Mouse (Mus musculus) neural tube, embryonic 11.5 days (tissue): ENCODE measurements around the gene Dnajc6. TPM values are rescaled to one million over a fixed set of nuclear protein-coding genes. Genes with fewer than 3 reads are reported as not detected.

Experiments
- ATAC-seq: fragments of 200-750 bp; cut with Nextera tagmentation; 2 replicates; pipeline ENCODE4 v1.8.0; 2017; ENCODE audit warnings: moderate number of reproducible peaks, mild to moderate bottlenecking, moderate TSS enrichment, moderate library complexity; ENCODE audit not compliant: insufficient read depth, low FRiP score, low TSS enrichment
- DNase-seq: peaks from one replicate; pipeline ENCODE4 v3.0.0-alpha.2; 2015; ENCODE audit warnings: low spot score
- H3K27ac ChIP-seq: fragments of 300-500 bp; sonication (generic); 2 replicates; pipeline ENCODE4 v1.5.1; 2014; ENCODE audit warnings: low read depth, mild to moderate bottlenecking, low read length
- H3K27me3 ChIP-seq: fragments of 300-500 bp; sonication (generic); 2 replicates; pipeline ENCODE4 v1.6.1; 2014; ENCODE audit warnings: mild to moderate bottlenecking, low read length, mixed read lengths; ENCODE audit not compliant: control insufficient read depth, insufficient read depth
- H3K36me3 ChIP-seq: fragments of 300-500 bp; sonication (generic); 2 replicates; pipeline ENCODE4 v1.6.1; 2014; ENCODE audit warnings: mild to moderate bottlenecking, low read length, moderate library complexity, mixed read lengths; ENCODE audit not compliant: control insufficient read depth, insufficient read depth
- H3K4me1 ChIP-seq: fragments of 300-500 bp; sonication (generic); 2 replicates; pipeline ENCODE4 v1.6.1; 2014; ENCODE audit warnings: low read length, mixed read lengths; ENCODE audit not compliant: control insufficient read depth, insufficient read depth
- H3K4me2 ChIP-seq: fragments of 300-500 bp; sonication (generic); 2 replicates; pipeline ENCODE4 v1.6.1; 2014; ENCODE audit warnings: low read depth, mild to moderate bottlenecking, moderate library complexity
- H3K4me3 ChIP-seq: fragments of 300-500 bp; sonication (generic); 2 replicates; pipeline ENCODE4 v1.5.1; 2014; ENCODE audit warnings: low read depth, low read length
- H3K9ac ChIP-seq: fragments of 300-500 bp; sonication (generic); 2 replicates; pipeline ENCODE4 v1.6.1; 2014; ENCODE audit warnings: mild to moderate bottlenecking, low read length
- H3K9me3 ChIP-seq: fragments of 300-500 bp; sonication (generic); 2 replicates; pipeline ENCODE4 v1.6.1; 2016; ENCODE audit warnings: low read length; ENCODE audit not compliant: control insufficient read depth
- WGBS: fragments of 180-500 bp; shearing (Covaris S2); extraction: QIAGEN DNeasy Blood & Tissue Kit; methylation state at CpG from one replicate; pipeline ENCODE4 v1.1.7; 2014; 5-methylcytosine and 5-hydroxymethylcytosine counted together
- polyA plus RNA-seq: library from polyadenylated mRNA; unstranded; fragments of >200 nt; fragmentation: Nextera tagmentation; extraction: Ambion mirVana; gene quantifications from 2 replicates; pipeline ENCODE4 v1.2.1, GENCODE M21; 2014

Gene Dnajc6
- polyA plus RNA-seq, 1 experiment from 2014 or later, result 9.7 TPM

GRCm38 (mm10) chr4:101684821-101685220 lies 188.4 kb downstream of the Dnajc6 start:
- DNase-seq (no peak), ATAC-seq (no peak)
- H3K9ac ChIP-seq, result no peak overlapping the region
- no peak overlapping the region for H3K27ac ChIP-seq
- H3K9me3 ChIP-seq, result no peaks in the 10 kb centered on the region
- H3K27me3 ChIP-seq, result no peaks in the 10 kb centered on the region
- H3K4me1 ChIP-seq, result no peaks in the 10 kb centered on the region
- no peak overlapping the region for H3K4me2 ChIP-seq
- no peaks in the 10 kb centered on the region for H3K36me3 ChIP-seq
- no peak overlapping the region for H3K4me3 ChIP-seq
- 93% methylated on average over 3 of the region's 3 CpGs for WGBS

- Histone ChIP-seq H3K4me2 (no peak overlapping the region), H3K27ac (no peak overlapping the region), H3K36me3 (no peaks in the 10 kb centered on the region), H3K9ac (no peak overlapping the region), H3K27me3 (no peaks in the 10 kb centered on the region), H3K4me1 (no peaks in the 10 kb centered on the region), H3K4me3 (no peak overlapping the region), H3K9me3 (no peaks in the 10 kb centered on the region)
- 82% methylated on average over 13 of the region's 13 CpGs for WGBS
- ATAC-seq, result no peak
- no peak for DNase-seq
These were observed 189.9 kb downstream of the Dnajc6 start for GRCm38 (mm10) chr4:101686227-101686810.

GRCm38 (mm10) chr4:101689241-101689640 lies 192.8 kb downstream of the Dnajc6 start:
- Histone ChIP-seq H3K27ac (no peak overlapping the region), H3K9me3 (no peaks in the 10 kb centered on the region), H3K4me2 (no peak overlapping the region), H3K9ac (no peak overlapping the region), H3K27me3 (no peaks in the 10 kb centered on the region), H3K4me3 (no peak overlapping the region), H3K36me3 (no peaks in the 10 kb centered on the region), H3K4me1 (no peaks in the 10 kb centered on the region)
- no peak for DNase-seq
- WGBS, result 92% methylated on average over 4 of the region's 4 CpGs
- no peak for ATAC-seq

GRCm38 (mm10) chr4:101689645-101690044 lies 193.2 kb downstream of the Dnajc6 start:
- H3K4me3 ChIP-seq, result no peak overlapping the region
- no peak overlapping the region for H3K27ac ChIP-seq
- WGBS, result 87% methylated on average over 5 of the region's 5 CpGs

More at GRCm38 (mm10) chr4:101689645-101690044, 193.2 kb downstream of the Dnajc6 start:
- no peak overlapping the region for H3K4me2 ChIP-seq
- no peak overlapping the region for H3K9ac ChIP-seq
- no peaks in the 10 kb centered on the region for H3K9me3 ChIP-seq
- H3K36me3 ChIP-seq, result no peaks in the 10 kb centered on the region
- ATAC-seq (no peak), DNase-seq (no peak)
- H3K27me3 ChIP-seq, result no peaks in the 10 kb centered on the region
- H3K4me1 ChIP-seq, result no peaks in the 10 kb centered on the region

Other genes with a start within 250 kb of the Dnajc6 start
- gene Jak1, start 231.4 kb upstream of the Dnajc6 start, polyA plus RNA-seq, result 61.3 and 63.4 TPM in 2 replicates
- 7.8 and 11.6 TPM in 2 replicates for gene Ak4, start 77.4 kb upstream of the Dnajc6 start, polyA plus RNA-seq
- 77.7 and 80.4 TPM in 2 replicates for gene Leprot, start 151.1 kb downstream of the Dnajc6 start, polyA plus RNA-seq
- 5.2 and 5.5 TPM in 2 replicates for gene Lepr, start 220.8 kb downstream of the Dnajc6 start, polyA plus RNA-seq